Mouse (Mus musculus) heart, embryonic 16.5 days (tissue): ENCODE measurements around the gene Trim9. TPM values are rescaled to one million over a fixed set of nuclear protein-coding genes. Genes with fewer than 3 reads are reported as not detected.

Experiments
- ATAC-seq: fragments of 200-750 bp; cut with Nextera tagmentation; replicated peaks from 2 replicates; pipeline ENCODE4 v1.8.0; 2017; ENCODE audit warnings: moderate number of reproducible peaks; ENCODE audit not compliant: insufficient read depth, low FRiP score; ENCODE audit errors: extremely low read depth
- H3K27ac ChIP-seq: fragments of 300-500 bp; sonication (generic); 2 replicates; pipeline ENCODE4 v1.5.1; 2014; ENCODE audit warnings: mild to moderate bottlenecking, low read length, control low read depth, moderate library complexity
- H3K27me3 ChIP-seq: fragments of 300-500 bp; sonication (generic); 2 replicates; pipeline ENCODE4 v1.6.1; 2014; ENCODE audit warnings: low read length, mixed read lengths; ENCODE audit not compliant: control insufficient read depth, insufficient read depth
- H3K36me3 ChIP-seq: fragments of 300-500 bp; sonication (generic); 2 replicates; pipeline ENCODE4 v1.6.1; 2014; ENCODE audit not compliant: control insufficient read depth, insufficient read depth
- H3K4me1 ChIP-seq: fragments of 300-500 bp; sonication (generic); 2 replicates; pipeline ENCODE4 v1.6.1; 2014; ENCODE audit warnings: low read length, mixed read lengths; ENCODE audit not compliant: control insufficient read depth, insufficient read depth
- H3K4me2 ChIP-seq: fragments of 300-500 bp; sonication (generic); 2 replicates; pipeline ENCODE4 v1.6.1; 2014; ENCODE audit warnings: low read depth, mild to moderate bottlenecking, control low read depth, low read length
- H3K4me3 ChIP-seq: fragments of 300-500 bp; sonication (generic); 2 replicates; pipeline ENCODE4 v1.5.1; 2014; ENCODE audit warnings: mild to moderate bottlenecking, control low read depth, low read length
- H3K9ac ChIP-seq: fragments of 300-500 bp; sonication (generic); 2 replicates; pipeline ENCODE4 v1.6.1; 2014; ENCODE audit warnings: low read length, control low read depth
- H3K9me3 ChIP-seq: fragments of 300-500 bp; sonication (generic); replicated peaks from 2 replicates; pipeline ENCODE4 v1.6.1; 2016; ENCODE audit warnings: low read length; ENCODE audit not compliant: control insufficient read depth
- WGBS: fragments of 180-500 bp; shearing (Covaris S2); extraction: QIAGEN DNeasy Blood & Tissue Kit; methylation state at CpG from one replicate; pipeline ENCODE4 v1.1.7; 2014; 5-methylcytosine and 5-hydroxymethylcytosine counted together
- polyA plus RNA-seq: library from polyadenylated mRNA; unstranded; fragments of >200 nt; fragmentation: Nextera tagmentation; extraction: Ambion mirVana; gene quantifications from 2 replicates; pipeline ENCODE4 v1.2.1, GENCODE M21; 2015

The Trim9 gene
- polyA plus RNA-seq, 1 experiment from 2014 or later, result 0.11 TPM

DNA sequence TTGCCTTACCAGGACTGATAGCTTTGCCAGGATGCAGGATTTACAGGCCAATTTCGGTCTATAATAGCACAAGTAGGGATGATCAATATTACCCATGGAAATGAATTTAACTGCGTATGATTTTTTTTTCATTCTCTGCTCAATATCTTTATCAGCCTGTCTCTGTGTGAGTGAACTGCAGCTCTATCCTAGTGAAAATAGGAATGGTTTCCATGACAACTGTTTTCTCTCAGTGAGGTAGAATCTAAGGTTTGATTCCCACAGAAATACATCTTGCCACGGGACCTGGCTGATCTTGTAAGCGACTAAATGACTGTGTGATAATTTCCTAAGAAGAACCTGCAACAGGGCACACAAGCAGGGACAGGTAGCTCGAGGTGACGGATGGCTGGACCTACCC, 43.4 kb downstream of the Trim9 start:
- Histone ChIP-seq H3K36me3 (no peaks in the 10 kb centered on the region), H3K4me1 (0 out of 2 replicates have a peak, but pooled peaks cover 2% of the 10 kb centered on the region), H3K9ac (no peak overlapping the region), H3K27ac (no peak overlapping the region), H3K27me3 (no peaks in the 10 kb centered on the region), H3K4me3 (no peak overlapping the region), H3K4me2 (no peak overlapping the region), H3K9me3 (no peaks in the 10 kb centered on the region)
- ATAC-seq, result no peak
- WGBS, result 81% methylated on average over 6 of the region's 6 CpGs

DNA sequence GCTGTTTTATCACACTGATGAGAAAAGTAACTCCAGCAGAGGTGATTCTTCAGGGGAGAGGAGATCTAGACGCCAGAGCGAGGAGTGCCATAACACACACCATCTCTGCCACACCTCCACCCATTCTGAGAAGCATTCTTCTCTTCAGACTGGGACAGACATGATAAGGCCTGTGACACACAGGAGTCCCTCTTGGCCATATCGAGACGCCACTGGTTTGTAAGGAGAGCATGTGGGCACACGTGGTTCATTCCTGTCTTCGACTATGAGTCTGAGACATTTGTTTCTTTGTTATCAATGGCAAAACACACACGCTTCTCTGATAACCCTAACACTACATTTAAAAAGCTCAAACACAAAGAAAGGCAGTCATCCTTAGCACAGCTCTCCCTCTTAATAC, 43.9 kb downstream of the Trim9 start:
- WGBS, result 35% methylated on average over 7 of the region's 7 CpGs
- H3K4me1 ChIP-seq, result 0 out of 2 replicates have a peak, but pooled peaks cover 2% of the 10 kb centered on the region
- no peak for ATAC-seq
- H3K27ac ChIP-seq, result no peak overlapping the region
- no peak overlapping the region for H3K9ac ChIP-seq
- no peaks in the 10 kb centered on the region for H3K27me3 ChIP-seq
- H3K36me3 ChIP-seq, result no peaks in the 10 kb centered on the region
- no peaks in the 10 kb centered on the region for H3K9me3 ChIP-seq
- H3K4me2 ChIP-seq, result no peak overlapping the region
- no peak overlapping the region for H3K4me3 ChIP-seq

DNA sequence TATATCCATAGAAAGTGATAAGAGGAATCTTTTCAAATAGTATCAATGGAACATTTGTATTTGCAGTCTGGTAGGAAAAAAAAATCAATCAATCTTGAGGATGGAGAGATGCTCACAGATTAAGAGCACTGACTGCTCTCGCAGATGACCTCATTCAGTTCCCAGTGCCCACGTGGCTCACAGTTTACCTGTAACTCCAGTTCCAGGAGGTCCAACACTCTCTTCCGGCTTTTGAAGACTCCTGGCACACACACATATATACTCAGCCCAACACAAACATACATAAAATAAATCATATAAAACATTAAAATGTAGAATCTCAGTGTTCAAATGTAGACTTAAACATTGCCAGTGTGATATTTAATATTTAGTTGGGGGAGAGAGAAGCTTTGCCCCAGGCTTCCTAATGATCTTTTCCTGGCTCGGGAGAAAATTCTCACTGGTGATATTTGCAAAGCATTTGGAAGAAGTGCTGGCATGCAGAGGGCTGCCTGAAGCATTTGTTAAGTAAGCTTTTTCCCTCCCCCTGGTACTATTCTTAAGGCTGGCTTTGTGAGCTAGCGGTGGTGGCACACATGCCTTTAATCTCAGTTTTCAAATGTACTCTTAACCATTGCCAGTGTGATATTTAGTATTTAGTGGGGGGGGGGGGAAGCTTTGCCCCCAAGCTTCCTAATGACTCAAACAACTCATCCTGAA, 45.2 kb downstream of the Trim9 start:
- H3K27ac ChIP-seq, result no peak overlapping the region
- H3K4me2 ChIP-seq, result no peak overlapping the region
- no peaks in the 10 kb centered on the region for H3K36me3 ChIP-seq
- H3K9ac ChIP-seq, result no peak overlapping the region
- H3K9me3 ChIP-seq, result no peaks in the 10 kb centered on the region
- ATAC-seq, result no peak
- 52% methylated on average over 5 of the region's 5 CpGs for WGBS
- H3K27me3 ChIP-seq, result no peaks in the 10 kb centered on the region
- no peak overlapping the region for H3K4me3 ChIP-seq
- 0 out of 2 replicates have a peak, but pooled peaks cover 2% of the 10 kb centered on the region for H3K4me1 ChIP-seq

DNA sequence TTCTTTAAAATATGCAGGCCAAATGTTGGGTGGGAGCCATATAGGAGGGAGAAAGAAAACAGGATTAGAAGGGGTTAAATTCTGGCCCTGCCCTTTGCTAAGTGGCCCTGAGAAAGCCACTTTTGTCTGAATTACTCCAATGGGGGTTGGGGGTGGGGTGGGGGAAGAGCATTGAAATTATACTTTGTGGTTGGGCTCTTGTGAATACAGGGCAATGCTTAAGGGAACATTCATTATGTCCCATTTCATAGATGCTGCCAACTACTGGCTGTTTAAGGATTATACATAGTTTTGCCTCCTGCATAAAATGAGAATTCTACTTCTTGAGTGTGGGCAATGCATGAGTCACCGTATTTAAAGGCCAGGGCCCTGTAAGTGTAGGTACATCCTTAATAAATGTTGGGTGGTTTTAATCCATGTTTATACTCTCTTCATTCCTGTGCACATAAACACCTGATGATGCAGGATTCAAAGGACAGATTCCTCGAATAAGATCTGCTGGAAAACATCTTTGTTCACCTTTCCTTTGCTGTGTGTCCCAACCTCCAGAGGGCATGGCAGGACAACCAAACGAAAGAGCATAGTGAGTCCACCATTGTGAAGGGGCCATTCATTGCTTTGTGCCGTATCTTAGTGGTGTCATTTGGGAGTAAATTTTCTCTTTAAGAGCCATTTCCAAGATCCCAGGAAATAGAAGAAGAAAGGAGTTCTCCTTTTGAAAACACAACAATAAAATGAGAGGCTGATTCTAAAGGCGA, 53.3 kb downstream of the Trim9 start:
- ATAC-seq, result no peak
- Histone ChIP-seq H3K36me3 (no peaks in the 10 kb centered on the region), H3K4me1 (no peaks in the 10 kb centered on the region), H3K4me2 (no peak overlapping the region), H3K27ac (no peak overlapping the region), H3K9ac (no peak overlapping the region), H3K9me3 (no peaks in the 10 kb centered on the region), H3K27me3 (no peaks in the 10 kb centered on the region), H3K4me3 (no peak overlapping the region)
- 75% methylated on average over 5 of the region's 5 CpGs for WGBS

DNA sequence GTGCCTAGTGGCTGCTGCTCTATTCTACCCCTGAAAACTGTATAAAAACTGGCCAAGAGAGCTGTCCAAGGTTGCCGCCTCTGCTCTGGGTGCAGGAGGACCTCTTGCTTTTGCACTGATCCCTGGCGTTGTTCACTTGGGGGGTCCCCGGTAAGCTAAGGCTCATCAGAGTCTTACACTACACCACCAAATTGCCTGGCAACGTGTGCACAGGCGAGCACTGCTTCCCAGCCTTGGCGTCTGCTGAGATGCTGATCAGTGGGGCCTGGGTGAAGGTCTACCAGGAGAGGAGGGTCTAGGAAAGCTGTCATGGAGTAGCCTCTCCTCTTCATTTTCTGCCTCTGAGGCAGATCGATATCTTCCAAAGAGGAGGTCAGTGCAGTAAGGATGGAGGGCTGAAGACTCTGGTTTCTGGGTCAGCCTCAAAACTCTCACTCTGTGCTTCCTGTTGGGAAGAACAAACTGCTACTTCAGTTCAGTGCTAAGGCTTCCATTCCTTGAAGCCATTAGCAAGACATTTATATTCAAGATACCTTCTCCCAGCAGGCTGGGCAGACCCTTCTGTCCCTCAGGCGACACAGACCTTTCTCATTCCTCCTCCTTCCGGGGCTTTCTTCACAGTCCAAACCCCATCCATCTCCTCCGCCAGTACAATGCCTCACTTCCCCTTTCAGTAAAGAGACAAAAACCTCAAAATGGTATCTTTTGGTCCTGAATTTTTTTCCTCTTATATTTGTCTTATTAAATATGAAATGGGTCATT, 54.1 kb downstream of the Trim9 start:
- H3K9ac ChIP-seq, result no peak overlapping the region

DNA sequence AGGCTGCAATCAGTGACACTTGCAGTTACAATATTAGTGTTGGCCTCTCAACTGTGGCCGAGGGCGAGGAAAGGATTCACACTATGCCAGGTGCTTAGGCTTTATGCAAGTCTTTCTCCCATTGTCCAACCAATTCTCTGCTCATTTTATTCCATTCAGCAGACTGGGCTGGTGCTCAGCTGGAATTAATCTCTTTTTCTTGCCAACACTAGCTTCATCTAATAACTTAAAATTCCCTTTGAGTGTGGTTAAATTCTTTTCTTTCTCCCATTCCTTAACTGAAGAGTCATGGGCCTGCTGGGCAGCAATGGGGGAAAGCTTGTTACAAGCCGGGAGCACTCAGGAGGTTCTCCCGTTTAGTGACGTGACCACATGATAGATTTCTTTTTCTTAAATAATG, 61.9 kb downstream of the Trim9 start:
- no peaks in the 10 kb centered on the region for H3K9me3 ChIP-seq
- no peaks in the 10 kb centered on the region for H3K27me3 ChIP-seq
- H3K27ac ChIP-seq, result no peak overlapping the region
- WGBS, result 84% methylated on average over 5 of the region's 5 CpGs
- no peak for ATAC-seq
- H3K4me3 ChIP-seq, result no peak overlapping the region
- 0 out of 2 replicates have a peak, but pooled peaks cover 2% of the 10 kb centered on the region for H3K4me1 ChIP-seq
- no peak overlapping the region for H3K4me2 ChIP-seq
- H3K36me3 ChIP-seq, result no peaks in the 10 kb centered on the region
- H3K9ac ChIP-seq, result no peak overlapping the region

More for the DNA sequence above, 54.1 kb downstream of the Trim9 start:
- Histone ChIP-seq H3K27me3 (no peaks in the 10 kb centered on the region), H3K4me2 (no peak overlapping the region), H3K4me3 (no peak overlapping the region), H3K27ac (no peak overlapping the region), H3K9me3 (no peaks in the 10 kb centered on the region), H3K36me3 (no peaks in the 10 kb centered on the region), H3K4me1 (no peaks in the 10 kb centered on the region)
- ATAC-seq, result no peak
- WGBS, result 90% methylated on average over 10 of the region's 10 CpGs

DNA sequence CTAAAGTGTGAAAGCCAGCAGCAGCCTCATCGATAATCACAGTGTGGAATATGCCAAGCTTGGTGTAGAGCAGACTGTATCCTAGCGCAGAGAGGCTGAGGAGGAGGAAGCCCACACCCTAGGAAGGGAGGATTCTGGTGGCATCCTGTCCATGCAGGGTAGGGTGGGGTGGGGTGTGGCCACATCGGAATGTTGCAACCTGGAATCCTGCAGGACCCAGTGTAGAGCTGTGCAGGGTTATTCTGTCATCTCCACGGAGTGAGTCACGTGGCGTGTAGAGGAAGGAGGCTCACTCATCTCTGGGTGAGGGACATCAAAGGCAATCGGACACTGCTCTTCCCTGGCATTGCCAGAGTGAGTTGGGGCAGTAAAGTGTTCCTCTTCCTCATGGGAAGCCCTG, 62.4 kb downstream of the Trim9 start:
- H3K4me3 ChIP-seq, result no peak overlapping the region
- H3K4me1 ChIP-seq, result 0 out of 2 replicates have a peak, but pooled peaks cover 2% of the 10 kb centered on the region
- H3K36me3 ChIP-seq, result no peaks in the 10 kb centered on the region
- H3K4me2 ChIP-seq, result no peak overlapping the region
- H3K9me3 ChIP-seq, result no peaks in the 10 kb centered on the region
- no peaks in the 10 kb centered on the region for H3K27me3 ChIP-seq
- WGBS, result 76% methylated on average over 7 of the region's 7 CpGs
- H3K27ac ChIP-seq, result no peak overlapping the region
- no peak overlapping the region for H3K9ac ChIP-seq
- ATAC-seq, result no peak

DNA sequence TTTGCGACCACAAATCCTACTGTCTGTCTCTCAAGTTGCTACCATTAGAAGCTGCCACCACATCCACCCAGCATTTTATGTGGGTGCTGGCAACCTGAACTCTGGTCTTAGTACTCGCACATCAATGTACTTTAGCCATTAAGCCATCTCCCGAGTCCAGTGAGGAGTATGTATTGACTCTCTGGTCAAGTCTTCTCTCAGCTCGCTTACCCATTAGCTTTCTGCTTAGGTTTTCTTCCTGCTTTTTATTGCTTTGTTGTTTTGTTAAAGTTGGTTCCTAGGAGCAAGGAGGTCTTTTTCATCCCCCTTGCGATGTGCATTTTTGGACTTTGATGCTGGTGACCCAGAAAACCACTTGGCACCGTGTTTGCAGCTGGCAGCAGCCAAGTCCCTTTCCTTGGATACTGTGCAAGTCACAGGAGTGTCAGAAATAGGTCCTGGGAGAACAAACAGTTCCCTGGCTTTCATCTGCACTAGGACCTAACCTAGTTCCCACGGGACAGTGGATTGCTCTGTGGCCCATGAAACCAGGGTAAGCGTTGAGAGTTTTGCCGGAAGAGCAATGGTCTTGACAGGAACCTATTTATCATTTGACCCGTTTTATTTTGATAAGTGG, 64.2 kb downstream of the Trim9 start:
- no peak for ATAC-seq
- H3K27me3 ChIP-seq, result no peaks in the 10 kb centered on the region
- no peaks in the 10 kb centered on the region for H3K9me3 ChIP-seq
- no peaks in the 10 kb centered on the region for H3K36me3 ChIP-seq
- H3K4me1 ChIP-seq, result 0 out of 2 replicates have a peak, but pooled peaks cover 2% of the 10 kb centered on the region
- H3K9ac ChIP-seq, result no peak overlapping the region
- 71% methylated on average over 10 of the region's 10 CpGs for WGBS
- H3K4me2 ChIP-seq, result no peak overlapping the region
- no peak overlapping the region for H3K27ac ChIP-seq
- no peak overlapping the region for H3K4me3 ChIP-seq
